Mouse (Mus musculus): ENCODE measurements around the gene Fut7. TPM values are rescaled to one million over a fixed set of nuclear protein-coding genes. Genes with fewer than 3 reads are reported as not detected.
A peak's percentile ranks its signal among the peaks of the same experiment; 100 is the strongest.

Fut7 gene
- 0.68 and 0.76 TPM in 2 replicates for polyA plus RNA-seq (2012; rRNA removed)

DNA sequence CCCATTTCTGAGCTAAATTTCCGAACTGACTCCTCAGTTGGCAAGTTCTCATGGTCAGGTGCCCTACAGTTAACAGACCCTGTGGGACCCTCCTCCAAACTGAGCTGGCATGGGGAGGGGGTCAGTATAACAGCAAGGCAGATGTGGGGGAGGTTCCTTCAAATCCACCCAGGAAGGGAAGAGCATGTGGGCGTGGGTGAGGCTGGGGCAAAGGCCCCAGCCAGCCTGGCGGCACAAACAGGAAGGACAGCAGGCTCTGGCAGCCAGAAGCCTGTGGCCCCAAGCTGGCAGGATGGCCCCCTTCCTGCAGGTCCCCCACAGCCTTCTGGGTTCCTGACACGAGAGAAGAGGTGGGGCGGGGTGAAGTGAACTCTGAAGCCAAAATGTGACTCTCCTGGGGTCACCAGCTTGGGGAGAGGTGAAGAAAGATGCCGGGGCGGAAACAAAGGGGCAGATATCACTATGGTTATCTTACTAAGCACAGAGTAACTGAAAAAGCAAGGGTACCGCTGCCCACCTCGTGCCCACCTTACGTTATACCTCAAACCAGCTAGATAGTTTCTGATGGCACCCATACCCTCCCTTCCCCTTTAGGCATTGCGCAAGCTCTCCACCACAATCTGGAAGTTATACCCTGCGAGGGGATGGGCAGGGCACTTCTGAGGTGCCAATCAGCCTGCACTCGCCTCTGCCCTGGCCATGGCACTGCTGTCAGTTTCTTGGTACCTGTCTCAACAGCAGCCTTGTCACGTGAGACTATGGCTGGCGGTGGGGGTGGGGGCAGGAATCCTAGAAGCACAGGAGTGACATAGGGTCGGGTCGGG, at the start of gene Fut7:
Fut7 (plus strand) TSS at position 681 of the 824 bp plus-strand sequence.
- peaks cover 14% of the 10 kb centered on the region for H3K4me1 ChIP-seq (ENCODE audit: control insufficient read depth, insufficient read depth, insufficient read length, low read length)
- no peaks in the 10 kb centered on the region for H3K36me3 ChIP-seq (ENCODE audit: control insufficient read depth, insufficient read depth, low read length)
- H3K27ac ChIP-seq (ENCODE audit: insufficient read depth, low read depth, low read length): no peak within 1 kb of the TSS
- 40% methylated on average over 17 of the region's 17 CpGs for WGBS
- no peak within 1 kb of the TSS for H3K4me3 ChIP-seq (ENCODE audit: low read depth, low read length)
- H3K27me3 ChIP-seq (ENCODE audit: control insufficient read depth, insufficient read depth, low read length): no peaks in the 10 kb centered on the region
- TF ChIP-seq CTCF (IDR thresholded peaks at IDR 0.05; ENCODE audit: extremely low read depth, insufficient read length, insufficient replicate concordance, low read depth, low read length): no peak
- no peak for TF ChIP-seq POLR2A (IDR thresholded peaks at IDR 0.05; ENCODE audit: low read depth, low read length)

DNA sequence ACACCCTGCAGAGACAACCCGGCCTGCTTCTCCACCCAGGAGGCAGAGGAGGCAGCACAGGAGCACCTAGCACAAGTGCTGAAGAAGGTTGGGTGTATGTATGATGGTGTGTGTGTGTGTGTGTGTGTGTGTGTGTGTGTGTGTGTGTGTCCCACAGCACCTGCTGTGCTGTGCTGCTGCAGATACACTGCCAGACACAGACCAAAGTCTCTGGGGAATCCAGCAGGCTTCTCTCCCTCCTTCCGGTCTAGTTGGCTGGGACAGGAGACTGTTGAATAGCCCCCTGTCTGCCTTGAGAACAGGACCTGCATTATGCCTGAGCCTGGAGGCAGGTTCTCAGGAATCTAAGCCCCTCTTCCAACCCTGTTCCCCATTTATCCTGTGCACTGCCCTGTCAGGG, 49.6 kb upstream of the Fut7 start:
- Histone ChIP-seq H3K36me3 (ENCODE audit: control insufficient read depth, insufficient read depth, low read length) (no peaks in the 10 kb centered on the region), H3K4me3 (ENCODE audit: low read depth, low read length) (peak overlapping the region; percentile 83), H3K4me1 (ENCODE audit: control insufficient read depth, insufficient read depth, insufficient read length, low read length) (peaks cover 21% of the 10 kb centered on the region), H3K27ac (ENCODE audit: insufficient read depth, low read depth, low read length) (no peak overlapping the region), H3K27me3 (ENCODE audit: control insufficient read depth, insufficient read depth, low read length) (no peaks in the 10 kb centered on the region)
- 29% methylated on average over 2 of the region's 2 CpGs for WGBS
- TF ChIP-seq CTCF (IDR thresholded peaks at IDR 0.05; ENCODE audit: extremely low read depth, insufficient read length, insufficient replicate concordance, low read depth, low read length) (no peak), POLR2A (IDR thresholded peaks at IDR 0.05; ENCODE audit: low read depth, low read length) (no peak)

- no peak overlapping the region for H3K27ac ChIP-seq (ENCODE audit: insufficient read depth, low read depth, low read length)
- TF ChIP-seq POLR2A (IDR thresholded peaks at IDR 0.05; ENCODE audit: low read depth, low read length) (no peak), CTCF (IDR thresholded peaks at IDR 0.05; ENCODE audit: extremely low read depth, insufficient read length, insufficient replicate concordance, low read depth, low read length) (peak; percentile 47; the same call in 1 of the 2 replicates)
- no peaks in the 10 kb centered on the region for H3K36me3 ChIP-seq (ENCODE audit: control insufficient read depth, insufficient read depth, low read length)
- H3K4me1 ChIP-seq (ENCODE audit: control insufficient read depth, insufficient read depth, insufficient read length, low read length): peaks cover 17% of the 10 kb centered on the region
- no peaks in the 10 kb centered on the region for H3K27me3 ChIP-seq (ENCODE audit: control insufficient read depth, insufficient read depth, low read length)
- H3K4me3 ChIP-seq (ENCODE audit: low read depth, low read length): no peak overlapping the region
- 72% methylated on average over 4 of the region's 4 CpGs for WGBS
Measured at GRCm38 (mm10) chr2:25376589-25376988, 46.5 kb upstream of the Fut7 start.

DNA sequence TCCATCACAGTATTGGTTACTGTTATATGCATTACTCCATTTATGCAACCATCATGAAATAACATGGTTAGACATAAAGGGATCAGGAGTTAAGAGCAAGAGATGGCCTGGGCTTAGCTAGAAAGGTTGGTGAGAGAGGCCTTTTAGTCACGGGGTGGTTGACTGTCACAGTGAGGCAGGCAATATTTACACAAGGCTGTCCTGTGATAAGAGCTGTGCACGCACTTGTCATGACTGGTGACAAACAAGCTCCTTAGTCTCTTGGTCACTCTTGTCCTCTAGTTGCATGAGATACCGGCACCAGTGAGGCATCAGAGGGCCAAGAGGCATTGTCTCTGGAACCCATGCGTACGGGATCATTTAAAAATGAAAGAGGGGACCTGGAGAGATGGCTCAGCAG, 38.6 kb upstream of the Fut7 start:
- Histone ChIP-seq H3K4me3 (ENCODE audit: low read depth, low read length) (no peak overlapping the region), H3K4me1 (ENCODE audit: control insufficient read depth, insufficient read depth, insufficient read length, low read length) (no peaks in the 10 kb centered on the region), H3K36me3 (ENCODE audit: control insufficient read depth, insufficient read depth, low read length) (no peaks in the 10 kb centered on the region), H3K27ac (ENCODE audit: insufficient read depth, low read depth, low read length) (no peak overlapping the region), H3K27me3 (ENCODE audit: control insufficient read depth, insufficient read depth, low read length) (no peaks in the 10 kb centered on the region)
- 39% methylated on average over 5 of the region's 5 CpGs for whole genome bisulfite sequencing
- no peak for TF ChIP-seq POLR2A (IDR thresholded peaks at IDR 0.05; ENCODE audit: low read depth, low read length)
- TF ChIP-seq CTCF (IDR thresholded peaks at IDR 0.05; ENCODE audit: extremely low read depth, insufficient read length, insufficient replicate concordance, low read depth, low read length): no peak

DNA sequence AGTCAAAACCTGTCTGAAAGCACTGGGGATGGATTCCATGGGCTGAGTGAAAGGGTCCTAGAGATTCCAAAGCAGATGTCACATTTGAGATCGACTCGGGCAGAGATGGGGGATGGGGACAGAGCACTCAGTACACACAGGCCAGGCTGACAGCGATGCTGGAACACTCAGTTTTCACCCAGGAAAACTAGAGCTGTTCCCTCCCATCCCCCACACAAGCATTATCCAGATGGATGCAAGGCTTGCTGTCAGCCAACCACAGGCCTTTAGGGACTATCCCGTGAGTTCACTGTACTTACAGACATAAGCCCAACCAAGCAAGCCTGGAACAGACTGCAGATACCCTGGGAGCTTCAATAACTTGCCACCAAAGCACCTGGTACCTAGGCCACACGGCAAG, 31.8 kb upstream of the Fut7 start:
- no peak for TF ChIP-seq POLR2A (IDR thresholded peaks at IDR 0.05; ENCODE audit: low read depth, low read length)
- TF ChIP-seq CTCF (IDR thresholded peaks at IDR 0.05; ENCODE audit: extremely low read depth, insufficient read length, insufficient replicate concordance, low read depth, low read length): no peak
- Histone ChIP-seq H3K4me3 (ENCODE audit: low read depth, low read length) (no peak overlapping the region), H3K4me1 (ENCODE audit: control insufficient read depth, insufficient read depth, insufficient read length, low read length) (peaks cover 8% of the 10 kb centered on the region; the same call in 1 of the 2 replicates), H3K36me3 (ENCODE audit: control insufficient read depth, insufficient read depth, low read length) (no peaks in the 10 kb centered on the region), H3K27ac (ENCODE audit: insufficient read depth, low read depth, low read length) (no peak overlapping the region), H3K27me3 (ENCODE audit: control insufficient read depth, insufficient read depth, low read length) (no peaks in the 10 kb centered on the region)
- 77% methylated on average over 5 of the region's 5 CpGs for WGBS

DNA sequence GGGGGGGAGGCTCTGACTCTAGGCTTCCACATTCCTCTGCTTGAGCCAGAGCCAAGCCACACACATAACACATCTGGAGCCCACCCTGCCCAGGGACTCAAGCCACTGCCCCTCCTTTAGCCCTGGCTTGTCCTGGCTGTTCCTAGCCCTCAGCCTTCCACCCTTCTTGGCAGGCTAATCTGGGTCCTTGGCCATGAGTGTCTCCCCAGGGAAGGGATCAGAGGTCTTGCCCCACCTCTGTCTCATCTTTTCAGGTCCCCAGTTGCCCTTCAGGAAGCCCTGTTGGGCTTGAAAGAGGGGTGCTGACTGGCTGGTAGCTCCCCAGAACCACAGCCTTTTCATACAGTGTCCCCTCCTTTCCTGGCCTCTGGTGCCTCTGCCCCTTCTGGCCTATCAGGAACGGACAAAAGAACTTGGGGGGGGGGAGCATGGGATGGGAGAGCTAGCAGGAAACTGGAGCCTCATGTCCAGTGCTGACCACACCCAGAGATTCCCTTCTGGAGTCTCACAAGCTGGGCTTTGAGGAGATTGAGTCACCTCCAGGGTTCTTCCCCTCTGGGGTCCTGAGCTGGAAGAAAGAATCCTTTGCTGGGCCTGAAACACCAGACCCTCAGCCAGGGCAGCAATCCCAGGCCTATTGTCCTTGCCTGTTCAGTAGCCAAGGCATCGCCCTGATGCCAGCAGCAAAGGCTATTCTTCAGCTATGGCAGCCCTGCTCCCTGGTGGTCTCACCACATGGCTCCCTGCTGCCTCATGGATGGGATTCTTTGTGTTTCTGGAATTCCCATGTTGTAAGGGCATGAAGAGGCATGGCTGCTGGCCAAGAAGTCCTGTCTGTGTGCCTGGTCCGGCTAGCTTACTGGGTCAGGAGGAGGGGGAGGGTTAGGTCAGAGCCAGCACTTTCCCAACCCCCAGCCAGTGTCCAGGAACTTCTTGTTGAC, 28.5 kb upstream of the Fut7 start:
- Histone ChIP-seq H3K27ac (ENCODE audit: insufficient read depth, low read depth, low read length) (no peak overlapping the region), H3K27me3 (ENCODE audit: control insufficient read depth, insufficient read depth, low read length) (no peaks in the 10 kb centered on the region; the same call in 1 of the 2 replicates), H3K4me1 (ENCODE audit: control insufficient read depth, insufficient read depth, insufficient read length, low read length) (peaks cover 15% of the 10 kb centered on the region; the same call in 1 of the 2 replicates), H3K4me3 (ENCODE audit: low read depth, low read length) (no peak overlapping the region), H3K36me3 (ENCODE audit: control insufficient read depth, insufficient read depth, low read length) (no peaks in the 10 kb centered on the region)
- WGBS: 58% methylated on average over 3 of the region's 3 CpGs
- TF ChIP-seq CTCF (IDR thresholded peaks at IDR 0.05; ENCODE audit: extremely low read depth, insufficient read length, insufficient replicate concordance, low read depth, low read length) (no peak), POLR2A (IDR thresholded peaks at IDR 0.05; ENCODE audit: low read depth, low read length) (no peak)

All from small intestine, adult 2 months (tissue).